Mouse (Mus musculus): Measurements from ENCODE around the gene Pdzk1. TPM values are rescaled to one million over a fixed set of nuclear protein-coding genes. Genes with fewer than 3 reads are reported as not detected.

Gene Pdzk1
- polyA plus RNA-seq, 1 experiment: 0.06 TPM

GRCm38 (mm10) chr3:96904851-96905541 lies 75.9 kb downstream of the Pdzk1 start, which contains the start of gene Gpr89:
TSS of gene Gpr89 (minus strand) at chr3:96905346.
- Histone ChIP-seq H3K4me3 (replicated peaks; ENCODE audit: extremely low read depth, low read depth, low read length) (peak within 1 kb of the TSS; percentile 76), H3K4me1 (ENCODE audit: control insufficient read depth, insufficient read depth, low read length) (no peaks in the 10 kb centered on the region; the same call in 1 of the 2 replicates)
- no peak for TF ChIP-seq CTCF (IDR thresholded peaks at IDR 0.05; ENCODE audit: insufficient read depth, low read length)
- TF ChIP-seq POLR2A (IDR thresholded peaks at IDR 0.05; ENCODE audit: borderline replicate concordance, extremely low read depth, low read depth, low read length): peak; percentile 70; the same call in 1 of the 2 replicates
- peak; percentile 95 for DNase-seq
- WGBS: under 1% methylated on average over 40 of the region's 40 CpGs

DNA sequence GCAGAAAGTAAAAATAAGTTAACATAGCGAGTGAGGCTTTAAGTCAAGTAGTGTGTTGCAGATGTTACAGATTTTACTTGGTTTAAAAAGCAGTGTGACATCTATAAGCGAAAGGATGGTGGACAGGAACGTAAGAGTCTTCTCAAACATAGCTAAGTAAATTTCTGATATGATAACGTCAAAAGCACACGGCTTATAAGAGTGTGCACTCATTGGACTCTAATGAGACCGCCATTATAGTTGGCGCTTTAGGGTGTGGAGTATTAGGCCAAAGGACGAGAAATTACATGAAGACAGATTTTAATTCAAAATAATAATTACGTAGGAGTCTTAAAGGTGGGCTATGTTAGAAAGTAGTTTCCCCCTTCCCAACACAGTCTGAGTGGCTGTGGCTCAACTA lies 76.5 kb downstream of the Pdzk1 start:
- Histone ChIP-seq H3K4me3 (replicated peaks; ENCODE audit: extremely low read depth, low read depth, low read length) (peak overlapping the region; percentile 76), H3K4me1 (ENCODE audit: control insufficient read depth, insufficient read depth, low read length) (no peaks in the 10 kb centered on the region; the same call in 1 of the 2 replicates)
- 31% methylated on average over 9 of the region's 9 CpGs for WGBS
- DNase-seq: no peak
- no peak for TF ChIP-seq POLR2A (IDR thresholded peaks at IDR 0.05; ENCODE audit: borderline replicate concordance, extremely low read depth, low read depth, low read length)
- no peak for TF ChIP-seq CTCF (IDR thresholded peaks at IDR 0.05; ENCODE audit: insufficient read depth, low read length)

Other genes starting within 250 kb of the Pdzk1 start
- gene Polr3gl, start 235.1 kb upstream of the Pdzk1 start, polyA plus RNA-seq (2012; rRNA removed): 18.3 and 21.3 TPM in 2 replicates
- 0.27 and 0.44 TPM in 2 replicates for gene Ankrd34a, start 232.6 kb upstream of the Pdzk1 start, polyA plus RNA-seq (2012; rRNA removed)
- 20.6 and 34.4 TPM in 2 replicates for gene Lix1l, start 228.1 kb upstream of the Pdzk1 start, polyA plus RNA-seq (2012; rRNA removed)
- 5.0 and 12.2 TPM in 2 replicates for gene Rbm8a, start 199.4 kb upstream of the Pdzk1 start, polyA plus RNA-seq (2012; rRNA removed)
- gene Pex11b, start 193.9 kb upstream of the Pdzk1 start, polyA plus RNA-seq (2012; rRNA removed): 24.0 and 40.1 TPM in 2 replicates
- 0.02 and 0.18 TPM in 2 replicates for gene Gm42957, start 193.8 kb upstream of the Pdzk1 start, polyA plus RNA-seq (2012; rRNA removed)
- gene Itga10, start 183.7 kb upstream of the Pdzk1 start, polyA plus RNA-seq (2012; rRNA removed): 1.7 and 2.3 TPM in 2 replicates
- 1.4 and 3.6 TPM in 2 replicates for gene Ankrd35, start 159.2 kb upstream of the Pdzk1 start, polyA plus RNA-seq (2012; rRNA removed)
- 39.3 and 44.1 TPM in 2 replicates for gene Pias3, start 132.9 kb upstream of the Pdzk1 start, polyA plus RNA-seq (2012; rRNA removed)
- gene Nudt17, start 120.7 kb upstream of the Pdzk1 start, polyA plus RNA-seq (2012; rRNA removed): 3.8 and 4.7 TPM in 2 replicates
- 16.7 and 29.8 TPM in 2 replicates for gene Polr3c, start 101.7 kb upstream of the Pdzk1 start, polyA plus RNA-seq (2012; rRNA removed)
- gene Rnf115, start 101.6 kb upstream of the Pdzk1 start, polyA plus RNA-seq (2012; rRNA removed): 16.3 and 16.4 TPM in 2 replicates
- gene Cd160, start 67 bp downstream of the Pdzk1 start, polyA plus RNA-seq (2012; rRNA removed): 0.18 and 0.34 TPM in 2 replicates
- 37.5 and 42.5 TPM in 2 replicates for gene Gja5, start 75.4 kb downstream of the Pdzk1 start, polyA plus RNA-seq (2012; rRNA removed)
- 8.7 and 15.1 TPM in 2 replicates for gene Gpr89, start 76.1 kb downstream of the Pdzk1 start, polyA plus RNA-seq (2012; rRNA removed)
- gene Gja8, start 96.7 kb downstream of the Pdzk1 start, polyA plus RNA-seq (2012; rRNA removed): not detected in 2 replicates

Measured in lung, adult 2 months (tissue).